Mouse (Mus musculus): ENCODE results near the gene 9930022D16Rik.

- no peak for TF ChIP-seq CTCF (conservative IDR thresholded peaks at IDR 0.05; ENCODE audit: insufficient read depth, insufficient read length, low read depth, low read length)
- TF ChIP-seq POLR2A (IDR thresholded peaks at IDR 0.05; ENCODE audit: low read depth, low read length), result no peak
Observed at GRCm38 (mm10) chr11:109426272-109426586, 12.5 kb downstream of the 9930022D16Rik start.
